Mouse (Mus musculus) gastrocnemius, adult 18-20 months (tissue): ENCODE data around the gene Tns1. TPM values are rescaled to one million over a fixed set of nuclear protein-coding genes. Genes with fewer than 3 reads are reported as not detected.

ENCODE experiments used
- DNase-seq: peaks from one replicate; pipeline ENCODE4 v3.0.0; 2021; ENCODE audit warnings: low spot score
- total RNA-seq, 2 experiments: library from RNA; stranded (reverse); gene quantifications; 2 replicates each; pipeline ENCODE4 v1.2.3; 2021

Gene Tns1
- total RNA-seq, 2 experiments from 2014 or later = 226 to 298 TPM

DNA sequence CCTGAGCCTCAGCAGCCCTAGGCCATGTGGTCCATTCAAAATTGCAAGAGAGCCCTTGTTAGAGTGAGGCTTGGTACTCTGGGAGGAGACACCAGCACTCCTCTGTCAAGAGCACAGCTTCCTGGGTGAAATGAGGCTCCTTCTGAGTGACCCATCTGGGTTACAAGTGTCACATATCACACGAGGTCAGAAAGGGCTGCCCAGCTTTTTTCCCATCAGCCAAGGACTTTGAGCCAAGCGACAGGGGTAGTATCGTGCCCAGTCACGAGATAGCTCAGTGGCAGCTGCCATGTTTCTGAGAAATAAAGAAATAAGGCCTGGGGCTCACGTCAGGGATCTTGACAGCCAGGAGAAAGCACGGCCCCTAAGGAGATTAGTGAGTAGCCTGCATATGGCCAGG lies 186.4 kb downstream of the Tns1 start:
- DNase-seq = peak; percentile 70

DNA sequence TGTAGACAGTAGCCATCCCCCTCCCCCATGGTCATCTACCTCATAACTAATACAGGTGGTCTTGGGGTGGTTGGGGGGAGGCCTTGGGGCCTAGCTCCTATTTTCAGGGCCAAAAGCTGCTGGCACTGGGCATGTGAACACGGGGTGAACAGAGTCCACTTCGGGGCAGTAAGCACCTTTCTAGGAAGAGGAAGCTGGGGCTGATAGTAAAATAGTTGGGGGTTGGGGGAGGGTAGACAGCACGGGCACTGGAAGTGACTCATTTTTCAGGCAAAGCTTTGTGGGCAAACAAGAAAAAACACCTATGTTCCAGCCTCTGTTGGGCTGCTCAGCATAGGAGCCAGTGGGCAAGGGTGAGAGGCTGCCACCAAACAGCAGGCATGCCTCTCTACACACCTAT lies 187.7 kb downstream of the Tns1 start:
- DNase-seq = no peak

GRCm38 (mm10) chr1:73935442-73936080 lies 188.7 kb downstream of the Tns1 start:
- DNase-seq = peak; percentile 77

GRCm38 (mm10) chr1:73933146-73933490 lies 191.1 kb downstream of the Tns1 start:
- DNase-seq = no peak

DNA sequence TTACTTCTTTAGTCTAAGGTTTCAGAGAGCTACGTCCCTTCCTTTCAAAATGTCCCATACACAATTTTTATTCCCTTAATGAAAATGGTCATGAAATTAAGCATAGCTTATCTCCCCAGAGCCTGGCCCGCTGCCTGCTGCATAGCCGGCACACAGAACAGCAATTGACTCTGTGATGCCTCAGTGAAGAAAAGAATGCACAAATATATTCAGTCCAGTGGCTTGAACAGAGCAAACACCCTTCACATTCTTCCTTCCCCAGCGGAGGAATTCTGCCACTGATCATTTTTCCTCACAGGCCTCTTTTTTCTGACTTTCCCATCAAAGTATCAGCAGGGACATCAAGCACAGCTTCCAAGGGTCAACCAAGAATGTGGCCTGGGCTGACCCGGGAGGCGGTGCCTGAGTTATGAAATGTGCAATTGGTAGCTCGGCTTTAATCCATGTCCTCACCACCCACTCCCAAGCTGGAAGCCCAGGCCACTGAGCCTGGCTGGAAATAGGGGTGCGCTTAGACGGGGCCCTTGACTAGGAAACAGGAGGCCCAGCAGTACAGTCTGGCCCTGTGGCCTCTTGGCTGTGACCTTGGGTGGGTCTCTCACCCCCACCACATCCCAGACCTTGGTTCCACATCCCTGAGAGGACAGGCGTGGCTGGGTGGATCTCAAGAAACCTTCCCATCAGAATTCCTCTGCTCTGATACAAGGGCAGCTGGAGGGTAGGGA lies 191.7 kb downstream of the Tns1 start:
- peak; percentile 71 for DNase-seq

GRCm38 (mm10) chr1:73931851-73932250 lies 192.4 kb downstream of the Tns1 start:
- no peak for DNase-seq

DNA sequence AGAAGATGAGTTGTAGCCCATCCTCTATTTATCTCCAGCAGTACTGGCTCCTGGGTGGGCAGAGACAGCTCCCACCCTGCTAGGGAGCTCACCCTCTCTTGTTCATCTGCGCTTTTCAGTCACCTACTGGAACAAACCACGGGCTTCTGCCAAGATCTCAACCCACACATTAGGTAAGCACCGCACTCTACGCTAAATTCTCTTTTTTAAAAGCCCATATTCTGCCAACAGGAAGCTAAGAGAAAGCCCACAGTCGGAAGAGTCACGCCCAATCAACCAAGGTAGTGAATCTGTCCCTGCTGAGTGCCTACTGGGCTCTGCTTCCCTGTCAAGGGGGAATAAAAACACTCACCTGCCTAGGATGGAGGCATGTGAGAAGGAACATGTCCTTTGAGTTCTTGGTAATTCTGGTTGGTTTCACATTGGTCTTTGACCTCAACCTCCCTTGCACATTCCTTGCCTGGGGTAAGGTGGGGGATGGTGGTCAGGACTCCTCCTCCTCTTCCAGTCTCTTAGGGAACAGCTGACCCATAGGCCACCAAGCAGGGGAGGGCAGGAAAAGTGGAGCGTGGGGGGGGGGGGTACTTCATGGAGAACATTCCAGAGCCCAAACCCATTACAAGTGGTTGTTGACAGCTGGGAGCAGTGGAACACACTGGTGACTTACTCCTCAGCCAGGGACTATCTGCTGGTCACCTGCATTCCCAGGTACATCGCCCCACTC lies 193.7 kb downstream of the Tns1 start:
- DNase-seq = no peak

GRCm38 (mm10) chr1:73929952-73930329 lies 194.3 kb downstream of the Tns1 start:
- DNase-seq = no peak

GRCm38 (mm10) chr1:73929211-73929951 lies 194.9 kb downstream of the Tns1 start:
- DNase-seq = no peak

- no peak for DNase-seq
Observed at GRCm38 (mm10) chr1:73928385-73928784, 195.9 kb downstream of the Tns1 start.

DNA sequence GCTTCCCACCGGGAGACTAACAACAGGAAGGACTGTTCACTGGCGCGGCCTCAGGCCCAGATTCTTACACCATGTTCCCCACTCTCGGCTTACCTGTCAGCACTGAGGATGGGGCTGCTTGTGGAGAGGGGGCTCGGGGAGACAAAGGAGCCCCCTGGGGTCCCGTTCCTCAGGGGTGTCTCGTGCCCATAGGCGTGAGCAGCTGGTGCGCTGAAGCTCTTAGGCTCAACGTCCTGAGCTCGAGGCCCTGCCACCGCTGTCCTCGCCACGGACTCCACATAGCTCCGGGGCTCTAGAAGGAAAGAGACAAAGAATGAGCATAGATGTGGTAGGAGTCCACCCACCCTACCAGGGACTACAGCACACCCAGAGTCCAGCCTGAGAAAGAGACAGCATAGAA lies 196.4 kb downstream of the Tns1 start:
- no peak for DNase-seq

DNA sequence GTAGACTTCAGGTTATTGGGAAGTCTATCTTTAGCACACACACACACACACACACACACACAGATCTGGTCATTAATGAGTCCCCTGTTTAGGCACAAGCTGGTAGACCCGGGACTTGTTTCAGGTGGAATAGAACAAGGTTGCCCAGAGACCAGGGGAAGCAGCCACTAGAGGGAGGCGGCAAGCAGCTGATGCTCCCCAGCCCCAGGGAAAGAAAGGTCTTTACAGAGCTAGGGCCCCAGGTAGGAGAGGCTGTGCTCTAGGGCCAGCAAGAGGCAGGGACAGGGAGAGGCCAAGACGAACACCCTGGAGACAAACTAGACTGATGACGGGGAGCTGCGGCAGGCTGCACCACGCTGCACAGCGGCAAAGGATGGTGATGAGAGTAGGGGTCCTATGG lies 198.0 kb downstream of the Tns1 start:
- DNase-seq = no peak

- DNase-seq = no peak
Observed at GRCm38 (mm10) chr1:73924871-73925610, 199.2 kb downstream of the Tns1 start.

DNA sequence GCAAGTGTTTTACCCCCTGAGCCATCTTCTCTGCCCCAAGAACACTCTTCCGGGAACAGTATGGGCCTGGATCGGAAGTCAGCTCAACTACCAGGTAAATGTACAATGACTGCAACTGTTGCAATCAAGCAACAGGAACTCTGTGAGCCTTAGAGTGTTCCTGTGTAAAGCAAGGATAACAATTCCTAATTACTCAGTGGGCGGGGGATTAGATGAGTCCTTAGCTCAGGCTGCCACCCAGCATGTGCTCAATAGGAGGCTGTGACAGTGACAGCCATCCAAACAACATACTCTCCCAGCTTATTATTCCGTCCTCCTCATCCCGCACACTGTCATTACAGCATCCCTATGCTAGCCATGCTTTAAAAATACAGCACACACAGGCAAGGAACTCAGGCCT lies 200.0 kb downstream of the Tns1 start:
- DNase-seq = no peak

- DNase-seq = no peak
Observed at GRCm38 (mm10) chr1:73923185-73923584, 201.1 kb downstream of the Tns1 start.

DNA sequence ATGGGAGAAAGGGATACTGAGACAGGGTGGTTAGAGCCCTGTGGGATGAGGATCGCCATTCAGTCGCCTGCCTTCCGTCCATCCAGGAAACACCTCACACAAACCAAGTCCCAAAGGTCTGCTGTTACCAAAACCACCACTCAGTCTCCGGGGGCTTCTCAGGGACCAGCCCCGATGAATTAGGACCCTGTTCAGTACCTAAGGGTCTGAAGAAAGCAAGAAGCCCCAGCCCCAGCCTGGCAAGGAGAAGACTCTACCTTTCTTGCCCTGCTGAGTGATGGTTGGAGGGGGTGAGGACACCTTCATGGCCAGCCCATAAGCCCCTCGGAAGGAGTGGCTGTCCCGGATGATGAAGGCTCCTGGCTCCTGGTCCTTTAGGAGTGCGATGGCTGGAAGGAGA lies 203.5 kb downstream of the Tns1 start:
- DNase-seq = no peak

DNA sequence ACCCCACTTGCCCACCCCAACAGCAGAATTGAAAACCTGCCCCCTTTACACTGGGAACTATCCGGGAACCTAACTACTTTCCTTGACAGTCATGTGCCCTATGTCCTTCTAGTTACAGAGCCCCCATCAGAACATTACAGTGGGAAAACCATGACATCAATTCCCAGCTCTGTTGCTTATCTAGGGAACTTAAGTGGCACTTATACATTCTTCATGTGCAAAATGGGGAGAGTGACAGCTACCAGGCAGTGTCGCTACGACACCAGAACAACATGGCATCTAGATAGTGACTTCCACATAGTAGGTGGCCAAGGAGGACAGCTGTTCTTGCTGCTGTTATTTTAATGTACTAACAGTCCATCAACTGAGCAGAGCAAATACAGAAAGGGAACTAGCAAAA lies 204.3 kb downstream of the Tns1 start:
- DNase-seq = no peak

- no peak for DNase-seq
Observed at GRCm38 (mm10) chr1:73918001-73918400, 206.2 kb downstream of the Tns1 start.

DNA sequence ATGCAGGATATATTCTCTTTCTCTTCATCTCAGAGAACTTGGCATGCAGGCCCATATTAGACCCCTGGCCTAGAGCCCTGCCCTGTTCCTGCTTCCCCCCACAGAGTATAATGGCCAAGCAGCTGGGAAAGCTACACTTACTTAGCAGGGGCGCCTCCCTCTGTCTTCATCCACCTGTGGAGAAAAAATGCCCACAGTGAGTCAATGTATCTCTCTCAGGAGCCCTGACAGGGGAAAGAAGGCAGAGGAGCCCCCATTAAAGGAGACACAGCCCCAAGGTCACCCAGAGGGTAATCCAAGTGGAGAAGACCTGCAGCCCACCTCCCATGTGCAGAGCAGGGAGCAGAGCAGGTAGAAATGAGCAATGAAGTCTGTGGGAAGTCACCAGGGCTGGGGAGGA lies 208.0 kb downstream of the Tns1 start:
- no peak for DNase-seq

DNA sequence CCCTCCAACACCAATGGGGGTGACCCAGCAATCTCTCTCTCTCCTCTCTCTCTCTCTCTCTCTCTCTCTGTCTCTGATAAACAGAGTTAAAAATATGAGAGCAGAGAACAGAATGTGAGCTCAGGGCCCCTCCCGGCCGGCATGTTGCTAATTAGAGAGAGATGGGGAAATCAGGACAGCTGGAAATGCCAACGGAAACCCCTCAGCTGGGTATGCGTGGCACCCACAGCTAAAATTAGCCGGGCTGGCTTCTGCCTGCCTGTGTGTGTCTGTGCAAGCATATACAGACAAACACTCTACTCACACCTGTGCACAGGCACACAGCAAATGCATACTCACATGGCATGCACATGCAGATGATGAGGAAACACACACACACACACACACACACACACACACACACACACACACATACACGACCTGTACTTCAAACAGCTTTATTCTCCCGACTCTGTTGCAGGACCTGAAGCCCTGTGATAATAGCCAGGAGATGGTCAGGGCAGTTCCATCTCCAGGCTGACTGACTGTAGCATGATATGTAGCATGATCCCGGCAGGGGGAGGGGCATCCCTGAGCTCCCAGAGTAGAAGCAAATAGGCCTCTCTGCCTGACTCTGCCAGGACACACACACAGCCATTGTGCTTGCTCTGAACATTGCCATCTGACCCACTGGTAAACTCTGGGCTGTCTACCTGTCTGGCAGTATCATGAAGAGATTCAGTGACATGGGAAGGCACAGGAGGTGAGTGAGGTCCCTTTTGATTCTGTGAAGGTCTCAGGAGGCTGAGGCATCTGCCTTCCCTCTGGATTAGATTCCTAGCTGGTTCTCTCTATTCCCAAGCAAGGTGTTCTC lies 208.8 kb downstream of the Tns1 start:
- DNase-seq = peak; percentile 64
